19 mouse cellular contexts compared by ENCODE assay signal in genomic region chr6:40177870-40178269, GRCm38 (mm10).
DNase-seq lines count a peak whose midpoint lies in the region; ATAC-seq and TF ChIP-seq lines count a peak whose summit lies in the region.
"Had no signal": no experiment of that assay in that cellular context is flagged by ENCODE, and none has a peak within 500 bp of the region (broad histone marks: within the 10 kb centered on the region; RNA-seq: fewer than 3 reads in every experiment).

No protein-coding gene starts in this region.

- H3K4me3 ChIP-seq in myocyte: no peak overlapping the region
- H3K4me3 ChIP-seq: forebrain, embryonic 12.5 days; heart, embryonic 15.5 days; kidney, embryonic 15.5 days; midbrain, embryonic 13.5 days had no signal

- TF ChIP-seq POLR2A in myocyte (IDR thresholded peaks at IDR 0.05; ENCODE audit: insufficient read length, low read depth): no peak

- H3K27me3 ChIP-seq in myocyte (ENCODE audit: control insufficient read depth, insufficient read depth, insufficient read length): no peaks in the 10 kb centered on the region
- H3K27me3 ChIP-seq: forebrain, embryonic 12.5 days; heart, embryonic 15.5 days; kidney, embryonic 15.5 days; midbrain, embryonic 13.5 days had no signal

- DNase-seq in frontal cortex, postnatal 14 days (ENCODE audit: low spot score in 2 of 2): no peak
- peak; percentile 4 to 12 for DNase-seq in lung, adult 18-20 months
- no peak for DNase-seq in lung, postnatal 14 days
- DNase-seq in Muller cell, postnatal 12 days (ENCODE audit: inconsistent ontology term): peak; percentile 14
- no peak for DNase-seq in gastrocnemius, postnatal 10 days
- DNase-seq in embryo, embryonic 10 days (ENCODE audit: low spot score): no peak
- DNase-seq: cerebellum, adult 9-10 months; gastrocnemius, postnatal 25 days; retina, postnatal 1 day; thymus, adult 18-20 months; thymus, postnatal 4 days had no signal

- no peaks in the 10 kb centered on the region for H3K36me3 ChIP-seq in myocyte (ENCODE audit: control insufficient read depth, insufficient read depth)
- H3K36me3 ChIP-seq: forebrain, embryonic 12.5 days; heart, embryonic 15.5 days; kidney, embryonic 15.5 days; midbrain, embryonic 13.5 days had no signal

- ATAC-seq in frontal cortex, adult (ENCODE audit: low TSS enrichment): peak; percentile 84
- ATAC-seq: hindbrain, postnatal 0 days; intestine, postnatal 0 days; midbrain, embryonic 13.5 days had no signal

- H3K79me2 ChIP-seq in myocyte (ENCODE audit: control insufficient read depth, insufficient read depth): no peaks in the 10 kb centered on the region

- H3ac ChIP-seq in myocyte (ENCODE audit: control insufficient read depth, insufficient read length): no peak overlapping the region

- H3K4me2 ChIP-seq in myocyte (ENCODE audit: low read depth): peak overlapping the region; percentile 41
- H3K4me2 ChIP-seq: forebrain, embryonic 12.5 days; heart, embryonic 15.5 days; kidney, embryonic 15.5 days; midbrain, embryonic 13.5 days had no signal

TF ChIP-seq in myocyte, 11 proteins besides CTCF, POLR2A, EP300 and RAD21:
- TF ChIP-seq E2F4 (IDR thresholded peaks at IDR 0.05; ENCODE audit: insufficient read depth) (no peak), REST (IDR thresholded peaks at IDR 0.05; ENCODE audit: insufficient read depth, insufficient read length) (no peak), CEBPB (IDR thresholded peaks at IDR 0.05; ENCODE audit: insufficient read depth, poor library complexity, severe bottlenecking) (0 out of 2 replicates have a peak, but pooled peaks have one; percentile 2), MAX (IDR thresholded peaks at IDR 0.05; ENCODE audit: low read depth) (no peak)

Comparison
In these comparisons a context has a peak if more than half of its experiments do, and no peak if none do; other contexts are left out.
1. DNase-seq: peak in lung, adult 18-20 months (2 of 2) and Muller cell, postnatal 12 days (single experiment); none in frontal cortex, postnatal 14 days (0 of 2), lung, postnatal 14 days (single experiment), gastrocnemius, postnatal 10 days (single experiment) and embryo, embryonic 10 days (single experiment).